Mouse (Mus musculus) heart, embryonic 16.5 days (tissue): ENCODE results near the gene 1700037H04Rik. TPM values are rescaled to one million over a fixed set of nuclear protein-coding genes. Genes with fewer than 3 reads are reported as not detected.

ENCODE experiments used
- ATAC-seq: fragments of 200-750 bp; cut with Nextera tagmentation; replicated peaks from 2 replicates; pipeline ENCODE4 v1.8.0; 2017; ENCODE audit warnings: moderate number of reproducible peaks; ENCODE audit not compliant: insufficient read depth, low FRiP score; ENCODE audit errors: extremely low read depth
- H3K27ac ChIP-seq: fragments of 300-500 bp; sonication (generic); 2 replicates; pipeline ENCODE4 v1.5.1; 2014; ENCODE audit warnings: mild to moderate bottlenecking, low read length, control low read depth, moderate library complexity
- H3K27me3 ChIP-seq: fragments of 300-500 bp; sonication (generic); 2 replicates; pipeline ENCODE4 v1.6.1; 2014; ENCODE audit warnings: low read length, mixed read lengths; ENCODE audit not compliant: control insufficient read depth, insufficient read depth
- H3K36me3 ChIP-seq: fragments of 300-500 bp; sonication (generic); 2 replicates; pipeline ENCODE4 v1.6.1; 2014; ENCODE audit not compliant: control insufficient read depth, insufficient read depth
- H3K4me1 ChIP-seq: fragments of 300-500 bp; sonication (generic); 2 replicates; pipeline ENCODE4 v1.6.1; 2014; ENCODE audit warnings: low read length, mixed read lengths; ENCODE audit not compliant: control insufficient read depth, insufficient read depth
- H3K4me2 ChIP-seq: fragments of 300-500 bp; sonication (generic); 2 replicates; pipeline ENCODE4 v1.6.1; 2014; ENCODE audit warnings: low read depth, mild to moderate bottlenecking, control low read depth, low read length
- H3K4me3 ChIP-seq: fragments of 300-500 bp; sonication (generic); 2 replicates; pipeline ENCODE4 v1.5.1; 2014; ENCODE audit warnings: mild to moderate bottlenecking, control low read depth, low read length
- H3K9ac ChIP-seq: fragments of 300-500 bp; sonication (generic); 2 replicates; pipeline ENCODE4 v1.6.1; 2014; ENCODE audit warnings: low read length, control low read depth
- H3K9me3 ChIP-seq: fragments of 300-500 bp; sonication (generic); replicated peaks from 2 replicates; pipeline ENCODE4 v1.6.1; 2016; ENCODE audit warnings: low read length; ENCODE audit not compliant: control insufficient read depth
- WGBS: fragments of 180-500 bp; shearing (Covaris S2); extraction: QIAGEN DNeasy Blood & Tissue Kit; methylation state at CpG from one replicate; pipeline ENCODE4 v1.1.7; 2014; 5-methylcytosine and 5-hydroxymethylcytosine counted together
- polyA plus RNA-seq: library from polyadenylated mRNA; unstranded; fragments of >200 nt; fragmentation: Nextera tagmentation; extraction: Ambion mirVana; gene quantifications from 2 replicates; pipeline ENCODE4 v1.2.1, GENCODE M21; 2015

The 1700037H04Rik gene
- 65.1 and 73.7 TPM in 2 replicates for polyA plus RNA-seq

- H3K27me3 ChIP-seq: no peaks in the 10 kb centered on the region
- ATAC-seq: peak; percentile 98
- peaks cover 10% of the 10 kb centered on the region for H3K4me1 ChIP-seq
- no peaks in the 10 kb centered on the region for H3K36me3 ChIP-seq
- peak within 1 kb of the TSS; percentile 86 for H3K9ac ChIP-seq
- under 1% methylated on average over 54 of the region's 54 CpGs for WGBS
- peak within 1 kb of the TSS; percentile 97 for H3K4me2 ChIP-seq
- H3K9me3 ChIP-seq: peaks cover 2% of the 10 kb centered on the region; the same call in 1 of the 2 replicates
- peak within 1 kb of the TSS; percentile 95 for H3K27ac ChIP-seq
- H3K4me3 ChIP-seq: peak within 1 kb of the TSS; percentile 94
Observed at GRCm38 (mm10) chr2:131159938-131160581, at the start of gene 1700037H04Rik. Gene 1700037H04Rik, minus strand, starts transcription at chr2:131160081.

GRCm38 (mm10) chr2:131209125-131209795 lies 49.4 kb upstream of the 1700037H04Rik start:
- Histone ChIP-seq H3K4me1 (peaks cover 26% of the 10 kb centered on the region), H3K4me2 (peak overlapping the region; percentile 67), H3K4me3 (peak overlapping the region; percentile 71), H3K27ac (peak overlapping the region; percentile 95), H3K9ac (peak overlapping the region; percentile 85), H3K27me3 (no peaks in the 10 kb centered on the region), H3K9me3 (no peaks in the 10 kb centered on the region), H3K36me3 (peaks cover 7% of the 10 kb centered on the region)
- ATAC-seq: no peak
- WGBS: 69% methylated on average over 4 of the region's 4 CpGs

- no peak for ATAC-seq
- 77% methylated on average over 2 of the region's 2 CpGs for WGBS
- Histone ChIP-seq H3K4me1 (peaks cover 26% of the 10 kb centered on the region), H3K36me3 (peaks cover 7% of the 10 kb centered on the region), H3K4me2 (no peak overlapping the region), H3K9me3 (no peaks in the 10 kb centered on the region), H3K9ac (no peak overlapping the region), H3K27ac (no peak overlapping the region), H3K27me3 (no peaks in the 10 kb centered on the region), H3K4me3 (no peak overlapping the region)
Observed at GRCm38 (mm10) chr2:131208356-131208755, 48.5 kb upstream of the 1700037H04Rik start.

- peaks cover 22% of the 10 kb centered on the region for H3K4me1 ChIP-seq
- no peak within 1 kb of the TSS for H3K9ac ChIP-seq
- no peak within 1 kb of the TSS for H3K27ac ChIP-seq
Observed at GRCm38 (mm10) chr2:131206778-131207177, 46.9 kb upstream of the 1700037H04Rik start, which contains the start of gene Ap5s1. Gene Ap5s1, plus strand, starts transcription at chr2:131207078.

GRCm38 (mm10) chr2:131205521-131206182 lies 45.8 kb upstream of the 1700037H04Rik start:
- no peaks in the 10 kb centered on the region for H3K9me3 ChIP-seq
- WGBS: 71% methylated on average over 8 of the region's 8 CpGs
- peaks cover 16% of the 10 kb centered on the region for H3K4me1 ChIP-seq
- H3K9ac ChIP-seq: no peak overlapping the region
- H3K36me3 ChIP-seq: no peaks in the 10 kb centered on the region
- no peak for ATAC-seq
- no peaks in the 10 kb centered on the region for H3K27me3 ChIP-seq
- no peak overlapping the region for H3K4me3 ChIP-seq
- H3K4me2 ChIP-seq: no peak overlapping the region
- H3K27ac ChIP-seq: no peak overlapping the region

More at GRCm38 (mm10) chr2:131206778-131207177, 46.9 kb upstream of the 1700037H04Rik start, which contains the start of gene Ap5s1:
- no peak within 1 kb of the TSS for H3K4me2 ChIP-seq
- H3K27me3 ChIP-seq: no peaks in the 10 kb centered on the region
- no peaks in the 10 kb centered on the region for H3K36me3 ChIP-seq
- no peaks in the 10 kb centered on the region for H3K9me3 ChIP-seq
- no peak for ATAC-seq
- WGBS: 74% methylated on average over 4 of the region's 4 CpGs
- no peak within 1 kb of the TSS for H3K4me3 ChIP-seq

- Histone ChIP-seq H3K9me3 (no peaks in the 10 kb centered on the region), H3K9ac (peak overlapping the region; percentile 24; the same call in 1 of the 2 replicates), H3K4me3 (no peak overlapping the region), H3K27me3 (no peaks in the 10 kb centered on the region), H3K36me3 (no peaks in the 10 kb centered on the region), H3K4me2 (peak overlapping the region; percentile 32), H3K4me1 (peaks cover 13% of the 10 kb centered on the region), H3K27ac (peak overlapping the region; percentile 53)
- ATAC-seq: peak; percentile 88
- WGBS: 28% methylated on average over 7 of the region's 7 CpGs
Observed at GRCm38 (mm10) chr2:131204410-131204981, 44.6 kb upstream of the 1700037H04Rik start.

- 78% methylated on average over 6 of the region's 6 CpGs for WGBS
- H3K9ac ChIP-seq: no peak overlapping the region
- peak overlapping the region; percentile 53 for H3K27ac ChIP-seq
- no peak for ATAC-seq
- H3K36me3 ChIP-seq: no peaks in the 10 kb centered on the region
- no peak overlapping the region for H3K4me3 ChIP-seq
- no peak overlapping the region for H3K4me2 ChIP-seq
- no peaks in the 10 kb centered on the region for H3K9me3 ChIP-seq
- H3K27me3 ChIP-seq: no peaks in the 10 kb centered on the region
- H3K4me1 ChIP-seq: peaks cover 11% of the 10 kb centered on the region
Observed at GRCm38 (mm10) chr2:131203816-131204409, 44.0 kb upstream of the 1700037H04Rik start.

GRCm38 (mm10) chr2:131201262-131201661 lies 41.4 kb upstream of the 1700037H04Rik start:
- no peak overlapping the region for H3K27ac ChIP-seq
- no peak overlapping the region for H3K9ac ChIP-seq
- no peak overlapping the region for H3K4me2 ChIP-seq
- no peaks in the 10 kb centered on the region for H3K9me3 ChIP-seq
- no peak overlapping the region for H3K4me3 ChIP-seq
- H3K36me3 ChIP-seq: peaks cover 7% of the 10 kb centered on the region; the same call in 1 of the 2 replicates
- WGBS: 85% methylated on average over 3 of the region's 3 CpGs
- peaks cover 11% of the 10 kb centered on the region for H3K4me1 ChIP-seq
- no peaks in the 10 kb centered on the region for H3K27me3 ChIP-seq
- no peak for ATAC-seq
